Mouse (Mus musculus): Measurements from ENCODE around the gene Tmem123.

- TF ChIP-seq CTCF (IDR thresholded peaks at IDR 0.05; ENCODE audit: borderline replicate concordance, insufficient read depth, low read length) (no peak), POLR2A (IDR thresholded peaks at IDR 0.05; ENCODE audit: low read depth, low read length) (no peak)
Measured at GRCm38 (mm10) chr9:7805101-7805506, 41.3 kb downstream of the Tmem123 start.

All from embryonic fibroblast, embryonic 13.5 days (primary cell).